Mouse (Mus musculus) fibroblast of lung, adult 2 months (primary cell): ENCODE results near the gene Tmie.
"Not testable (repeated sequence)": the region's sequence is repeated elsewhere in the genome, so short reads cannot be mapped to it uniquely, and the experiment has no call there.

Source experiments
- DNase-seq: peaks from one replicate; pipeline ENCODE4 v3.0.0-alpha.2; 2011; ENCODE audit warnings: low read depth

Tmie gene

DNA sequence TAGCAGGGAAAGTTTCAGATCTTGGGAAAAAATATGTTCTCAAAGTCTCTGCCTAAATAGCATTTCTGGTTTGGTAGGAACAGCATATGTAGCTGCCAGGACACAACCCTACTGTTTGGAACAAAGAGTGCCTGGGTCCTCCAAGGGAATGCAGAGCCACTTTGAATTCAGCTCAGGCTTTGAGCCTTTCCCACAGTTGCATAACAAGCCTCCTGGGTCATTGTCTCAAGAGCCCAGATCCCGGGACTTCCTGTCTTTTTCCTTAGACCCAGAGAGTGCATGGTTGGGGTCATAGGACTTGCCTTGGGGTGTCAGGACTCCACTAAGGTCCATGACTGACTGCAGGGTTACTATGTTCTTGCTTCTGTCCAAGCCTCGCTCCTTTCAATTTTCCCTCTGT is 43.8 kb downstream of the Tmie start:
- DNase-seq: no peak

DNA sequence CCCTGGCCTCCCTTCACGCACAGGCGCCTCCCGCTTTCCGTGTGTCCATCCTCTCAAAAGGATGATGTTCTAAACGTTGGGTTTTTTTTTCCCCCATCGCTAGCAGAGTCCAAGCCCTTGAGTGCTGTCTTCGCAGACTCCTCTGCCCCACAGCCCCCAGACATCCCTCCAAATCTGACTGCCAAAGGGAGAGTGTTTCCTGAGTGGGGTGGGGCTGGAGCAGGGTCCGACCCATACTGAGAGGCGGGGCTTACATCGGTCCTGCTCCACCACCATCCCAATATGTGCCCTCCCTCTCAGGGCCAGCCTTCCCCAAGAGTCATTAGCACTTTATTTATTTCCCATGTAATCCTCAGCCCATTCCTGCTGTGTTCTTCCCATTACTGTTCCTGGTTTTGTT is 45.0 kb downstream of the Tmie start:
- no peak for DNase-seq

DNA sequence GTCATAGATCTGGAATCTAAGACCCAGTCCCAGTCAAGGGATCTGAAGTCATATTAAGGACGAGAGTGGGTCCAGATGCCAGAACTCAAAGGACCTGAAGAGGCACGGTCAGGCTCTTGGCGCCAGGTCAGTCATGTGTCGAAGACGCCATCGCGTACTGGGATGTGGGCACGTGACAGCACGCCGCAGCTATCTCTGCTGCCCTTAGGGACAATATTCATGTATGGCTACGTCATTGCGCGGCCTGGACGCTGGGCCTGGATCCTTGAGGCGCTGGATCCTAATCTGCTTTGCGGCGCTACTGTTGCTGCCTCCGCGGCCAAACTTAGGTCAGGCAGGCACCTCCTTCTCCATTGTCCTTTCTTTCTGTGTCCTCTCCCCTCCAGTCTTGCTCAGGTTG is 45.5 kb downstream of the Tmie start, which contains the start of gene Prss45:
Gene Prss45, plus strand, starts transcription at position 178 of the 400 bp plus-strand sequence.
- DNase-seq: no peak

DNA sequence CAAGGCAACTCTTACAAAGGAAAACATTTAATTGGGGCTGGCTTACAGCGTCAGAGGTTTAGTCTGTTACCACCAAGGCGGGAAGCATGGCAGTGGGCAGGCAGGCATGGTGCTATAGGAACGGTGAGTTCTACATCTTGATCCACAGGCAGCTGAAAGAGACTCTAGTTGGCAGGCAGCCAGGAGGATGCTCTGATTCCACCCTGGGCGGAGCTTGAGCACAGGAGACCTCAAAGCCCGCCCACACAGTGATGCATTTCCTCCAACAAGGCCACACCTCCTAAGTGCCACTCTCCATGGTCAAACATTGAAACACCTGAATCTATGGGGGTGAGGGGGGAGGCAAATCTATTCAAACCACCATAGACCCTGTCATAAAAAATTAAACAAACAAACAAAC is 46.9 kb downstream of the Tmie start:
- no peak for DNase-seq

DNA sequence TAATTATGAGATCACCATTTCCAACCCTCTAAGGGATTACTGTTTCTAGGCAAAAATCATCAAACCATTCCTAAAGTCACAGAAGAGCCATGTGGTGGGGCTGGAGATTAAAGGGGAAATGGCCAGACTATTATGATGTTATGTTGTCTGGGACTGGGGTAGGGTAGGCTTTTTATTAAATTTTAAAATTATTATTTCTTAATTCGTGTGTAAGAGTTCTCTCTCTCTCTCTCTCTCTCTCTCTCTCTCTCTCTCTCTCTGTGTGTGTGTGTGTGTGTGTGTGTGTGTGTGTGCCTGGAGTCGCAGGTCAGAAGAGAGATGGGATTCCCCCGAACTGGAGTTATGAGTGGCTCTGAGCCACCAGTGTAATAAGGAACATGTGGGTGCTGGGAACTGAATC is 53.5 kb downstream of the Tmie start, which contains the start of gene Prss43:
Gene Prss43, plus strand, starts transcription at position 301 of the 400 bp plus-strand sequence.
- no peak for DNase-seq

DNA sequence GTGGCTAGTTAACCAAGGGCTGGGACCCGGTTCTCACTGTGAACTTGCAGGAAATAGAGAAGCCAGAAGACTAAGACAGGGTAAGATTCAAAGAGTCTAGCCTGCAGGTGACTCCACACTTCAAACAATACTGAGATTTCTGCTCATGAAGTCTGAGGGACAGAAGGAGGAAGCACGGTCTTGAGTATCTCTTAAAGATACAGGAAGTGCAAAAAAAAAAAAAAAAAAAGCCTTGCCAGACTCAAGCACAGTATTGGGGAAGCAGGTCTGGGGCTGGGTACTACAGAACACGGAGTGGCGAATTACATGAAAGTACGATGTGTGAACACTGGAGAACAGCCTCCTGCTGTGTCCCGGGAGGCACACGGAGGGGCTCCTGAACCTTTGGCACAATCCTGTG is 54.1 kb downstream of the Tmie start:
- DNase-seq: no peak

DNA sequence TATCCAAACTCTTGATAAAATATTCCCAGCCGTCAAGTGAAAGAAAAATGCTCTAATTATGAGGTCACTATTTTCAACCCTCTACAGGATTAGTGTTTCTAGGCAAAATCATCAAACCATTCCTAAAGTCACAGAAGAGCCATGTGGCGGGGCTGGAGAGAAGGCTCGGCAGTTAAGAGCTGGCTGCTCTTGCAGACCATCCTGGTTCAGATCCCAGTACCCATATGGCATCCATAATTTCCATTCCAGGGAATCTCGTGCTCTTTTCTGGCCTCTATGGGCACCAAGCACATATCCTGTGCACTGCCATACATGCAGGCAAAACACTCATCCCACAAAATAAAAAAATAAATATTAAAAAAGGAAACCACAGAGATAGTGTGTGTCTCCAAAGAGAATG is 54.5 kb downstream of the Tmie start:
- no peak for DNase-seq

DNA sequence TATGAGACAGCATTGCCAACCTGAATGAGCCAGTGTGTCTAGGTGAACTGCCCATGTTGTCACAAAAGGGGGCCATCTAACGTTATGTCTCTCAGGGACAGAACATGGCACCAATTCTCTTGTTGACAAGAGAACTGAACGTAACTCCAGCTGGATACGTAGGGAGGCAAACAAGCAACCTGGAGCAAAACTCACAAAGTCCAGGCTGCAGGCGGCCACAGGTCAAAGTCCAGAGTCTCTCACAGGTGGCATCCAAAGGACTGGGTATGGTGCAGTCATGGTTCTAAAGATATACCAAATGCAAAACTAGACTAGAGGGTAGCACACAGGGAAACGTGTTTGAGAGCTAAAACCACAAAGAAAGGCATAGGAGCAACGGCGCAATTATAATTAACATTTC is 58.5 kb downstream of the Tmie start:
- no peak for DNase-seq

DNA sequence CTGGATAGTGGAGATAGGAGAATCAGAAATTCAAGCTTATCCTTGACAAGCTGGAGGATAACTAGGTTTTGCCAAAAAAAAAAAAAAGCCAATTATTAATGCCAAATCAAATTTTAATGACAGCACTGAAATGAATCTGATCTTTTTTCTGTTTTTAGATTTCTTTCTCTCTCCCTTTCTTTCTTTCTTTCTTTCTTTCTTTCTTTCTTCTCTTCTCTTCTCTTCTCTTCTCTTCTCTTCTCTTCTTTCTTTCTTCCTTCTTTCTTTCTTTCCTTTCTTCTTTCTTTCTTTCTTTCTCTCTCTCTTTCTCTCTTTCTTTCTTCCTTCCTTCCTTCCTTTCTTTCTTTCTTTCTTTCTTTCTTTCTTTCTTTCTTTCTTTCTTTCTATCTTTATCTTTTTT is 59.4 kb downstream of the Tmie start:
- DNase-seq: not testable (repeated sequence)
